Mouse (Mus musculus): ENCODE measurements around the gene Plekhg1. TPM values are rescaled to one million over a fixed set of nuclear protein-coding genes. Genes with fewer than 3 reads are reported as not detected.

The Plekhg1 gene
- polyA plus RNA-seq, 1 experiment from 2014 or later = 16.1 TPM

Other genes starting within 250 kb of the Plekhg1 start
- not detected in 2 replicates for gene Iyd, start 200.1 kb upstream of the Plekhg1 start, polyA plus RNA-seq (2016; fragmentation: Nextera tagmentation; extraction: Ambion mirVana)
- 13.3 and 13.7 TPM in 2 replicates for gene Mthfd1l, start 232.8 kb downstream of the Plekhg1 start, polyA plus RNA-seq (2016; fragmentation: Nextera tagmentation; extraction: Ambion mirVana)

Data from limb, embryonic 12.5 days (tissue).